Mouse (Mus musculus): ENCODE measurements around the gene Pradc1.

Pradc1 gene

GRCm38 (mm10) chr6:85451664-85452410, at the start of gene Pradc1:
Gene Pradc1 (minus strand): TSS chr6:85451970.
- DNase-seq = peak; percentile 92

- DNase-seq = no peak
Observed at GRCm38 (mm10) chr6:85500416-85500815, 48.6 kb upstream of the Pradc1 start.

GRCm38 (mm10) chr6:85498147-85498546, 46.4 kb upstream of the Pradc1 start:
- peak; percentile 41 for DNase-seq

- DNase-seq = no peak
Observed at GRCm38 (mm10) chr6:85496976-85497375, 45.2 kb upstream of the Pradc1 start.

- no peak for DNase-seq
Observed at GRCm38 (mm10) chr6:85491606-85492005, 39.8 kb upstream of the Pradc1 start.

- no peak for DNase-seq
Observed at GRCm38 (mm10) chr6:85490252-85490651, 38.5 kb upstream of the Pradc1 start.

GRCm38 (mm10) chr6:85489717-85490116, 37.9 kb upstream of the Pradc1 start:
- DNase-seq = no peak

GRCm38 (mm10) chr6:85488510-85488909, 36.7 kb upstream of the Pradc1 start:
- DNase-seq = no peak

GRCm38 (mm10) chr6:85485738-85486137, 34.0 kb upstream of the Pradc1 start:
- DNase-seq = no peak

GRCm38 (mm10) chr6:85483843-85484721, 32.3 kb upstream of the Pradc1 start:
- DNase-seq = peak; percentile 62

- no peak for DNase-seq
Observed at GRCm38 (mm10) chr6:85480685-85481084, 28.9 kb upstream of the Pradc1 start.

- DNase-seq = no peak
Observed at GRCm38 (mm10) chr6:85479979-85480378, 28.2 kb upstream of the Pradc1 start.

GRCm38 (mm10) chr6:85478416-85478815, 26.6 kb upstream of the Pradc1 start:
- DNase-seq = no peak

GRCm38 (mm10) chr6:85477366-85477917, 25.7 kb upstream of the Pradc1 start:
- DNase-seq = peak; percentile 69

- DNase-seq = no peak
Observed at GRCm38 (mm10) chr6:85475581-85475980, 23.8 kb upstream of the Pradc1 start.

GRCm38 (mm10) chr6:85472542-85472941, 20.8 kb upstream of the Pradc1 start:
- DNase-seq = no peak

- DNase-seq = no peak
Observed at GRCm38 (mm10) chr6:85471962-85472361, 20.2 kb upstream of the Pradc1 start.

- DNase-seq = no peak
Observed at GRCm38 (mm10) chr6:85469660-85470430, 18.1 kb upstream of the Pradc1 start.

- no peak for DNase-seq
Observed at GRCm38 (mm10) chr6:85465381-85465780, 13.6 kb upstream of the Pradc1 start.

- no peak for DNase-seq
Observed at GRCm38 (mm10) chr6:85459621-85460020, 7.9 kb upstream of the Pradc1 start.

- no peak for DNase-seq
Observed at GRCm38 (mm10) chr6:85452816-85453215, 1.0 kb upstream of the Pradc1 start.

- no peak for DNase-seq
Observed at GRCm38 (mm10) chr6:85452411-85452665, 568 bp upstream of the Pradc1 start.
